Mouse (Mus musculus): ENCODE measurements around the gene Usp2. TPM values are rescaled to one million over a fixed set of nuclear protein-coding genes. Genes with fewer than 3 reads are reported as not detected.

The Usp2 gene
- polyA plus RNA-seq, 1 experiment from 2014 or later = 13.3 TPM

GRCm38 (mm10) chr9:44085741-44086665 lies 19.2 kb downstream of the Usp2 start:
- 68% methylated on average over 15 of the region's 15 CpGs for WGBS

DNA sequence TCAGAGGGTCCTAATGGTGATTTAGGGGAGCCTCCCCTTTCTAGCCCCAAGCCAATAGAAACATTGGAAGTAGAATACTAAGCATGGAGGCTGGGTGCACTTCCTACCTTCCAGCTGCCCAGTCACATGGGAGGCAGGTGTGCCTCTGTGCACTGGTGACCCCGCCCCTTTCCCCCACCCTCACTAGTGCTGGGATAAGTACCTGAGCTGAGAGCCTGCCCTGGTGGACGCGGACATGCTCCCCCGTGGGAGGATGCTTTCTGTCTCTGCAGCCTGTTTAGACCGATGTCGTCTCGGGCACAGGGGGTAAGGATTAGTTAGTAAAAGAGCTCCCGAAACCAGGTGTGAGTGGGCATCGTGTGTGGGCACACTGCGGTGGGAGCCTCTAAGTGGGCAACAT lies 20.1 kb downstream of the Usp2 start:
- no peaks in the 10 kb centered on the region for H3K9me3 ChIP-seq (replicated peaks)
- H3K4me3 ChIP-seq (replicated peaks) = no peak overlapping the region
- peaks cover 38% of the 10 kb centered on the region for H3K4me1 ChIP-seq
- peaks cover 25% of the 10 kb centered on the region for H3K27me3 ChIP-seq (replicated peaks)
- no peak for ATAC-seq (ENCODE audit: low FRiP score)
- H3K36me3 ChIP-seq = peaks cover 7% of the 10 kb centered on the region; the same call in 1 of the 2 replicates
- 56% methylated on average over 10 of the region's 10 CpGs for WGBS
- H3K4me2 ChIP-seq = no peak overlapping the region
- H3K27ac ChIP-seq (replicated peaks) = no peak overlapping the region
- no peak overlapping the region for H3K9ac ChIP-seq (replicated peaks)

More at GRCm38 (mm10) chr9:44085741-44086665, 19.2 kb downstream of the Usp2 start:
- no peak overlapping the region for H3K4me3 ChIP-seq (replicated peaks)
- no peak overlapping the region for H3K9ac ChIP-seq (replicated peaks)
- H3K27ac ChIP-seq (replicated peaks) = no peak overlapping the region
- H3K27me3 ChIP-seq (replicated peaks) = peaks cover 25% of the 10 kb centered on the region
- H3K4me2 ChIP-seq = peak overlapping the region; percentile 100
- H3K9me3 ChIP-seq (replicated peaks) = no peaks in the 10 kb centered on the region
- no peak for ATAC-seq (ENCODE audit: low FRiP score)
- H3K4me1 ChIP-seq = peaks cover 38% of the 10 kb centered on the region
- H3K36me3 ChIP-seq = peaks cover 2% of the 10 kb centered on the region; the same call in 1 of the 2 replicates

- no peak for ATAC-seq (ENCODE audit: low FRiP score)
- peaks cover 10% of the 10 kb centered on the region; the same call in 1 of the 2 replicates for H3K36me3 ChIP-seq
- peaks cover 22% of the 10 kb centered on the region for H3K27me3 ChIP-seq (replicated peaks)
- peaks cover 38% of the 10 kb centered on the region for H3K4me1 ChIP-seq
- no peak overlapping the region for H3K27ac ChIP-seq (replicated peaks)
- no peak overlapping the region for H3K9ac ChIP-seq (replicated peaks)
- H3K4me2 ChIP-seq = no peak overlapping the region
- no peak overlapping the region for H3K4me3 ChIP-seq (replicated peaks)
- WGBS = 20% methylated on average over 15 of the region's 15 CpGs
- no peaks in the 10 kb centered on the region for H3K9me3 ChIP-seq (replicated peaks)
Observed at GRCm38 (mm10) chr9:44087761-44088455, 21.1 kb downstream of the Usp2 start.

GRCm38 (mm10) chr9:44088877-44089608 lies 22.2 kb downstream of the Usp2 start:
- H3K27me3 ChIP-seq (replicated peaks) = peaks cover 19% of the 10 kb centered on the region
- no peak overlapping the region for H3K27ac ChIP-seq (replicated peaks)
- ATAC-seq (ENCODE audit: low FRiP score) = no peak
- no peaks in the 10 kb centered on the region for H3K9me3 ChIP-seq (replicated peaks)
- 67% methylated on average over 12 of the region's 12 CpGs for WGBS
- no peak overlapping the region for H3K4me2 ChIP-seq
- H3K36me3 ChIP-seq = peaks cover 10% of the 10 kb centered on the region; the same call in 1 of the 2 replicates
- no peak overlapping the region for H3K4me3 ChIP-seq (replicated peaks)
- H3K9ac ChIP-seq (replicated peaks) = no peak overlapping the region
- H3K4me1 ChIP-seq = peaks cover 32% of the 10 kb centered on the region

DNA sequence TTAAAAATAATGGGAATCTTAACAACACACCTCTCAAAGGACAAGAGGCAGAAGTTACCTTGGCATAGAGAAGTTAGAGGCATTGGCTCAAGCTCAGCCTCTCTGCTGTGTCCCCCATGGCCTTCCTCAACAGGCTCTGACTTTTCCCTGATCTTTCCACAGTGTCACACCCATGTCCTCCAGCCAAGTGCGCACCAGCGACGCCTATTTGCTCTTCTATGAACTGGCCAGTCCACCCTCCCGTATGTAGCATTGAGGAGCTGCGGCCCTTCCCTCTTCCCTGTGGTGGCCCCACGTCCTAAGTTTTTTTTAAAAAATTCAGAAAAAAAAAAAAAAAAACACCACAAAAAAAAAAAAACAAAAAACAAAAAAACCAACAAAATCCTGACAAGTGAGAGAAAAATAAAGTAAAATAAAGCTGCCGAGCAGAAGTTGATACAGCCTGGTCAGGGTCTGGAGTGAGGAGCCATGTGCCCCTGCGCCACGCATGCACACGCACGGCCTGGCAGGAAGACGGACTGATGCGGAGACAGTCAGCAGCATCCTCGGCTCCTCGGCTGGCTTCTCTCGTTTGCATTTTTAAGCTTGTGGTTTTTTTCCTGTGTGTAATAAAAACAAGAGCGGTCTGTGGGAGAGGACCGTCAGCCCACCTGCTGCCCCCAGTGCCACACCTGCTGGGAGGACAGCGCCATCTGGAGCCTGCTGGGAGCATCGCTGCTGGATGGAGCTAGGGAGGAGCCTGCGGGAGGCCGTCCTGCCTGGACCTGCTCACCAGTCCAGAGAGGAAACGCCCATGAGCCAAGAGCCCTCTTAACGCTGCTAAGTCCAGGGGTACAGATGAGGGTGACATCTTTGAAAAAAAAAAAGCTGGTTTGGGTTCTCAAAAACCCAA lies 27.0 kb downstream of the Usp2 start:
- H3K9me3 ChIP-seq (replicated peaks) = no peaks in the 10 kb centered on the region
- peak overlapping the region; percentile 58 for H3K4me2 ChIP-seq
- H3K27ac ChIP-seq (replicated peaks) = no peak overlapping the region
- 26% methylated on average over 24 of the region's 24 CpGs for WGBS
- H3K27me3 ChIP-seq (replicated peaks) = no peaks in the 10 kb centered on the region
- H3K4me3 ChIP-seq (replicated peaks) = peak overlapping the region; percentile 31
- H3K36me3 ChIP-seq = peaks cover 10% of the 10 kb centered on the region; the same call in 1 of the 2 replicates
- ATAC-seq (ENCODE audit: low FRiP score) = peak; percentile 39; the same call in 1 of the 2 replicates
- H3K9ac ChIP-seq (replicated peaks) = peak overlapping the region; percentile 40; the same call in 1 of the 2 replicates
- H3K4me1 ChIP-seq = peaks cover 12% of the 10 kb centered on the region

DNA sequence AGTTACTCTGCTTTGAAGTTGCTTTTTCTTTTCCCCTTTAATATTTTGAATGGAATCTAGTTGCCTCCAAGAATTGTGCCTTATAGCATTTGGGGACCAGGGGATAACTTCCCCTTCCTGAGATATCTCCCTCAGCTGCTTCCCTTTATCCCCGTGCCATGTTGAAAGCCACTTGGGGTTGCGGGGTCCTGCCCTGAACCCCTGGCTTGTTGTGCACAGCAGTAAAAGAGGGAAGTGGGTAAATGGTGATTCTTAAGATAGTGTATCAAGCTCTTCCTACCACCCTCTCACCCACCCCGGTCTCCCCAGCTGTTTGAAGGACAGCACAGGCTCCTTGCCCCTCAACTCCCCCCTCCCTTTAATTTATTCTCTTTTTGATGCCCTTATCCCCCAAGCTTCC lies 27.9 kb downstream of the Usp2 start:
- Histone ChIP-seq H3K27ac (replicated peaks) (no peak overlapping the region; the same call in 1 of the 2 replicates), H3K9ac (replicated peaks) (no peak overlapping the region), H3K36me3 (peaks cover 10% of the 10 kb centered on the region; the same call in 1 of the 2 replicates), H3K9me3 (replicated peaks) (no peaks in the 10 kb centered on the region), H3K4me3 (replicated peaks) (no peak overlapping the region), H3K27me3 (replicated peaks) (no peaks in the 10 kb centered on the region), H3K4me1 (peaks cover 12% of the 10 kb centered on the region), H3K4me2 (no peak overlapping the region)
- ATAC-seq (ENCODE audit: low FRiP score) = no peak
- WGBS = 92% methylated on average over 3 of the region's 3 CpGs

DNA sequence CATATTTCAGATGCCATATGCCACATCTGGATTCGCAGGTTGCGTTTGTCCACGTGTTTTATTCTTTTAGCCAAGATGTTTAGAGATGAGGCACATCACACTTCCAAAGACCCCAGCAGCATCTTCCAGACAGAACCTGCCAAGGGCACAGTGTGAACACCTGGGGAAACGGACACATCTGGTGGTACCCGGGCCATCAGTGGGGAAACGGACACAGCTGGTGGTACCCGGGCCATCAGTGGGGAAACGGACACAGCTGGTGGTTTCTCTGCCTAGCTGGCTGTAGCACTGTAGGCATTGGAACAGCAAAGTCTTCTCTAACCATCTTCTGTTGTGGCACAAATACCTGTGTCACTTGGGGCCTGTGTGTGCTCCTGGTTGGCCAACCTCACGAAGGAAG lies 29.0 kb downstream of the Usp2 start:
- H3K9me3 ChIP-seq (replicated peaks) = no peaks in the 10 kb centered on the region
- peaks cover 12% of the 10 kb centered on the region for H3K4me1 ChIP-seq
- 86% methylated on average over 9 of the region's 9 CpGs for WGBS
- H3K9ac ChIP-seq (replicated peaks) = no peak overlapping the region
- H3K4me3 ChIP-seq (replicated peaks) = no peak overlapping the region
- ATAC-seq (ENCODE audit: low FRiP score) = no peak
- H3K36me3 ChIP-seq = peaks cover 9% of the 10 kb centered on the region; the same call in 1 of the 2 replicates
- H3K27me3 ChIP-seq (replicated peaks) = no peaks in the 10 kb centered on the region
- H3K4me2 ChIP-seq = no peak overlapping the region
- H3K27ac ChIP-seq (replicated peaks) = no peak overlapping the region

DNA sequence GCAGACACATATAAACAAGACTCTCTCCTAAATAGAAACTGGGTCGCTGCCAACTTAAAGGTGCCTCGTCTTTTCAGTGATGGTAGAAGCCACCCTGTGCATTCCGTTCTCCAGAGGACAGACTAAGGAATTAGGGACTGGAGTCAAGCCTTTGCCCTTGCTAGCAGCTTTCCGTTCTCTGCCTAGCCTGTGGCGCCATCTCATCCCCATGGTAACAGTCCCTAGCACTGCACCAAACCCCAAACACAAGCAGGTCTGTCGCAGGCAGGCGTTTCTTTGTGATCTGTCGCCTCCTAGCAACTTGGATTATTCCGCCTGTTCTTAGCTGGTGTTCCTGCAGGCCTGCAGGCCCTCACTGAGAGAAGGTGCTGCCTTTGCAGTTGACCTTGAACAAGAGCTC lies 29.7 kb downstream of the Usp2 start:
- peak; percentile 51 for ATAC-seq (ENCODE audit: low FRiP score)
- no peak overlapping the region for H3K4me2 ChIP-seq
- no peaks in the 10 kb centered on the region for H3K27me3 ChIP-seq (replicated peaks)
- WGBS = 20% methylated on average over 9 of the region's 9 CpGs
- H3K4me3 ChIP-seq (replicated peaks) = no peak overlapping the region
- no peaks in the 10 kb centered on the region for H3K9me3 ChIP-seq (replicated peaks)
- H3K9ac ChIP-seq (replicated peaks) = no peak overlapping the region
- peak overlapping the region; percentile 60 for H3K27ac ChIP-seq (replicated peaks)
- peaks cover 4% of the 10 kb centered on the region; the same call in 1 of the 2 replicates for H3K36me3 ChIP-seq
- peaks cover 12% of the 10 kb centered on the region for H3K4me1 ChIP-seq

GRCm38 (mm10) chr9:44101490-44101889 lies 34.7 kb downstream of the Usp2 start, which contains the start of gene Mfrp:
Mfrp (plus strand) TSS chr9:44101729.
- Histone ChIP-seq H3K4me2 (no peak within 1 kb of the TSS), H3K4me3 (replicated peaks) (no peak within 1 kb of the TSS), H3K4me1 (peaks cover 9% of the 10 kb centered on the region), H3K9me3 (replicated peaks) (no peaks in the 10 kb centered on the region), H3K27ac (replicated peaks) (no peak within 1 kb of the TSS), H3K9ac (replicated peaks) (no peak within 1 kb of the TSS), H3K27me3 (replicated peaks) (no peaks in the 10 kb centered on the region), H3K36me3 (peaks cover 4% of the 10 kb centered on the region; the same call in 1 of the 2 replicates)
- ATAC-seq (ENCODE audit: low FRiP score) = no peak
- WGBS = 78% methylated on average over 9 of the region's 9 CpGs

- Histone ChIP-seq H3K4me1 (peaks cover 39% of the 10 kb centered on the region), H3K4me3 (replicated peaks) (no peak overlapping the region), H3K27ac (replicated peaks) (no peak overlapping the region), H3K36me3 (peaks cover 4% of the 10 kb centered on the region; the same call in 1 of the 2 replicates), H3K27me3 (replicated peaks) (no peaks in the 10 kb centered on the region), H3K9me3 (replicated peaks) (no peaks in the 10 kb centered on the region), H3K4me2 (no peak overlapping the region), H3K9ac (replicated peaks) (no peak overlapping the region)
- 97% methylated on average over 7 of the region's 7 CpGs for WGBS
- ATAC-seq (ENCODE audit: low FRiP score) = no peak
Observed at GRCm38 (mm10) chr9:44104881-44105280, 38.1 kb downstream of the Usp2 start.
